22 mouse cellular contexts compared by ENCODE assay signal in the genomic region with DNA sequence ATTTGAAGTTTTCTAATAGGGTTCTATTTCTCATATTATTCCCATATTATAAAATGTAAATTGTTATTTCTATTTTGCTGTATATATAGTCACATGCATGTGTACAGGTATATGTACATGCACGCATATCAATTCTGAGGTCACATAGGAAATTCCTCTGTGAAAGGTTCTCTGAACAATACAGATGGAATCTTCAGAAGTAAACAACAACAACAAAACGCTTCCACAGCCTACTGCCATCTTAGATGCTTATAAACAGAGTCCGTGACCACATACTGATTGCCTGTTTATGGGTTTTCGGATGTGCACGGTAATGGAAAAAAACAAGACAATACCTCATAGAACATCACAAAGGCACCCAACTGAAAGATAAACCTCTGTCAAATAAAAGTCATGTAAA. TPM values are rescaled to one million over a fixed set of nuclear protein-coding genes. Genes with fewer than 3 reads are reported as not detected.
DNase-seq lines count a peak whose midpoint lies in the region; ATAC-seq lines count a peak whose summit lies in the region.
"Had no signal": no experiment of that assay in that cellular context is flagged by ENCODE, and none has a peak within 500 bp of the region (broad histone marks: within the 10 kb centered on the region; RNA-seq: fewer than 3 reads in every experiment).

No protein-coding gene starts in this region.

- H3K9me3 ChIP-seq in hindbrain, embryonic 15.5 days, result no peaks in the 10 kb centered on the region
- no peaks in the 10 kb centered on the region for H3K9me3 ChIP-seq in hindbrain, embryonic 11.5 days (ENCODE audit: control insufficient read depth, low read length)
- H3K9me3 ChIP-seq in neural tube, embryonic 13.5 days, result no peaks in the 10 kb centered on the region
- H3K9me3 ChIP-seq in midbrain, embryonic 15.5 days, result no peaks in the 10 kb centered on the region
- H3K9me3 ChIP-seq: embryonic facial prominence, embryonic 10.5 days; heart, embryonic 12.5 days had no signal

- no peaks in the 10 kb centered on the region for H3K27me3 ChIP-seq in hindbrain, embryonic 15.5 days
- H3K27me3 ChIP-seq in hindbrain, embryonic 11.5 days (ENCODE audit: control insufficient read depth, insufficient read depth, low read length), result peaks cover 4% of the 10 kb centered on the region; the same call in 1 of the 2 replicates
- peaks cover 28% of the 10 kb centered on the region for H3K27me3 ChIP-seq in neural tube, embryonic 13.5 days
- no peaks in the 10 kb centered on the region for H3K27me3 ChIP-seq in midbrain, embryonic 15.5 days (replicated peaks)
- H3K27me3 ChIP-seq: heart, embryonic 12.5 days had no signal

- peaks cover 23% of the 10 kb centered on the region for H3K4me1 ChIP-seq in hindbrain, embryonic 15.5 days (replicated peaks)
- H3K4me1 ChIP-seq in hindbrain, embryonic 11.5 days (replicated peaks; ENCODE audit: control insufficient read depth, insufficient read depth, low read length), result no peaks in the 10 kb centered on the region
- peaks cover 33% of the 10 kb centered on the region for H3K4me1 ChIP-seq in neural tube, embryonic 13.5 days (replicated peaks)
- H3K4me1 ChIP-seq in midbrain, embryonic 15.5 days, result peaks cover 18% of the 10 kb centered on the region

- H3K4me3 ChIP-seq in hindbrain, embryonic 15.5 days, result no peak overlapping the region
- no peak overlapping the region for H3K4me3 ChIP-seq in hindbrain, embryonic 11.5 days (ENCODE audit: low read depth, low read length)
- H3K4me3 ChIP-seq in neural tube, embryonic 13.5 days, result no peak overlapping the region
- H3K4me3 ChIP-seq in midbrain, embryonic 15.5 days, result peak overlapping the region; percentile 33
- H3K4me3 ChIP-seq: embryonic facial prominence, embryonic 10.5 days; heart, embryonic 12.5 days had no signal

- H3K9ac ChIP-seq in hindbrain, embryonic 15.5 days, result no peak overlapping the region
- no peak overlapping the region for H3K9ac ChIP-seq in hindbrain, embryonic 11.5 days (ENCODE audit: low read depth, low read length)
- no peak overlapping the region for H3K9ac ChIP-seq in neural tube, embryonic 13.5 days
- H3K9ac ChIP-seq in midbrain, embryonic 15.5 days, result peak overlapping the region; percentile 34; the same call in 1 of the 2 replicates
- H3K9ac ChIP-seq: heart, embryonic 12.5 days had no signal

- peak overlapping the region; percentile 43 for H3K4me2 ChIP-seq in hindbrain, embryonic 15.5 days
- H3K4me2 ChIP-seq in hindbrain, embryonic 11.5 days (replicated peaks; ENCODE audit: low read depth, low read length), result no peak overlapping the region
- H3K4me2 ChIP-seq in neural tube, embryonic 13.5 days, result peak overlapping the region; percentile 9; the same call in 1 of the 2 replicates
- peak overlapping the region; percentile 46 for H3K4me2 ChIP-seq in midbrain, embryonic 15.5 days
- H3K4me2 ChIP-seq: heart, embryonic 12.5 days had no signal

- no peak for ATAC-seq in hindbrain, embryonic 15.5 days (ENCODE audit: low FRiP score, low read depth)
- ATAC-seq in hindbrain, embryonic 11.5 days (ENCODE audit: low FRiP score), result no peak
- ATAC-seq in neural tube, embryonic 13.5 days (ENCODE audit: low read depth), result no peak
- ATAC-seq in midbrain, embryonic 15.5 days (replicated peaks), result no peak
- ATAC-seq: intestine, postnatal 0 days had no signal

- DNase-seq in hindbrain, embryonic 11.5 days (ENCODE audit: low spot score), result no peak
- no peak for DNase-seq in neural tube, embryonic 10.5 days (ENCODE audit: extremely low spot score, low spot score)
- DNase-seq in layer of hippocampus, postnatal 10 days (ENCODE audit: low spot score in 2 of 2), result no peak
- DNase-seq in gastrocnemius, adult 18-20 months (ENCODE audit: low spot score), result no peak
- DNase-seq: adrenal gland, adult 2 months; cerebellum, adult 11-12 months; cerebellum, postnatal 10 days; gastrocnemius, postnatal 25 days; heart, adult 18-20 months; heart, postnatal 10 days; lung, postnatal 10 days; retina, postnatal 1 day; right cerebral cortex, postnatal 25 days; thymus, postnatal 14 days had no signal

- H3K36me3 ChIP-seq in hindbrain, embryonic 15.5 days, result no peaks in the 10 kb centered on the region
- H3K36me3 ChIP-seq in hindbrain, embryonic 11.5 days (ENCODE audit: control insufficient read depth, insufficient read depth, low read length), result no peaks in the 10 kb centered on the region
- H3K36me3 ChIP-seq in neural tube, embryonic 13.5 days, result no peaks in the 10 kb centered on the region
- H3K36me3 ChIP-seq in midbrain, embryonic 15.5 days (replicated peaks), result no peaks in the 10 kb centered on the region

- H3K27ac ChIP-seq in hindbrain, embryonic 15.5 days (replicated peaks), result no peak overlapping the region
- H3K27ac ChIP-seq in hindbrain, embryonic 11.5 days (ENCODE audit: low read depth, low read length), result no peak overlapping the region
- no peak overlapping the region for H3K27ac ChIP-seq in neural tube, embryonic 13.5 days (replicated peaks)
- 0 out of 2 replicates have a peak overlapping the region, but pooled peaks have one; percentile 56 for H3K27ac ChIP-seq in midbrain, embryonic 15.5 days
- H3K27ac ChIP-seq: embryonic facial prominence, embryonic 10.5 days; kidney, postnatal 0 days had no signal

- 68% methylated on average over 5 of the region's 5 CpGs for WGBS in hindbrain, embryonic 15.5 days
- WGBS in hindbrain, embryonic 11.5 days, result 87% methylated on average over 5 of the region's 5 CpGs
- WGBS in neural tube, embryonic 13.5 days, result 75% methylated on average over 5 of the region's 5 CpGs
- WGBS in midbrain, embryonic 15.5 days, result 57% methylated on average over 5 of the region's 5 CpGs

RNA-seq across cellular contexts. Expression of gene Fzd1, which starts 4.7 kb away (rescaled TPM):
- 12.7 and 17.0 TPM in 2 replicates for polyA plus RNA-seq in hindbrain, embryonic 15.5 days (2015; fragmentation: Nextera tagmentation; extraction: Ambion mirVana)
- polyA plus RNA-seq in hindbrain, embryonic 11.5 days (2014; fragmentation: Nextera tagmentation; extraction: Ambion mirVana), result 11.7 and 14.2 TPM in 2 replicates
- 9.8 and 12.1 TPM in 2 replicates for polyA plus RNA-seq in neural tube, embryonic 13.5 days (2015; fragmentation: Nextera tagmentation; extraction: Ambion mirVana)
- 33.2 and 38.9 TPM in 2 replicates for polyA plus RNA-seq in midbrain, embryonic 15.5 days (2015; fragmentation: Nextera tagmentation; extraction: Ambion mirVana)
- 10 to 100 TPM; 18.5 to 20.5 TPM for total RNA-seq in layer of hippocampus, postnatal 10 days (2021)
- total RNA-seq in gastrocnemius, adult 18-20 months (2021), result 1 to 10 TPM; 2.0 to 2.6 TPM
- total RNA-seq: MEL had no signal
